Mouse (Mus musculus): ENCODE data around the gene Rpf1.

Gene Rpf1

DNA sequence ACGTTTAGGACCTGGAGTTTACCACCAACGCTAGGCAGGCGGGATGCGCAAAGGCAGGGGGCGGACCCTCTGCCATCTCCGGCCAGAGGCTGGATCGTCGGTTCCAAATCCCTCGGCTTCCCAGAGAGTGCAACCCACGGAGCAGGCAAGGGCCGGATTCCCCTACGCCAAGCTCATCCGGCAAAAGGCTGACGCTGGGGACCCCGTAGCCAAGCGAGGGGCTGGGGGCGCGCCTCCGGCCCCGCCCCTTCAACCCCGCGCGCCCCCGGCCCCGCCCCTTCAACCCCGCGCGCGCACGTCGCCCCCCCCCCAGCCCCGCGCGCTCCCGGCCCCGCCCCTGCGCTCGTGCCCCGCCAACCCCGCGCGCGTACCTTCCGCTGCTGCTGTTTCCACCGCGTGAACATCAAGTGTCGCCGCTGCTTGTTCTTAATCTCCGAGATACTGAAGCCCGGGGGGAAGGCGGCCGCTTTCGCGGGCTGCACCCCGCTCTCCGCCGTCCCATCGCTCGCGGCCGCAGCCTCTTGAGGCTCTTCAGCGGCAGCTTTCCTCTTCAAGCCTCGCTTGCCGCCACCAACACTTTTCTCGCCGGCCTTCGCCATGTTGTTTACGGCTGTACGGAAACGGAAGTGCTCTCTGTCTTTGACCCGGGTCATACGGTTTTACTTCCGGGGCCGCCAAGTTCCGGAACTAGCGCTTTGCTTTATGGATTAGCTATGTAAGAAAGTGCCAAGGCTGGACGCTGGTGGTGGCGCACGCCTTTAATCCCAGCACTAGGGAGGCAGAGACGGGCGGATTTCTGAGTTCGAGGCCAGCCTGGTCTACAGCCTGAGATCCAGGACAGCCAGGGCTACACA lies at the start of gene Rpf1:
Gene Rpf1 (minus strand): TSS at position 632 of the 854 bp plus-strand sequence.
- DNase-seq: peak; percentile 83

DNA sequence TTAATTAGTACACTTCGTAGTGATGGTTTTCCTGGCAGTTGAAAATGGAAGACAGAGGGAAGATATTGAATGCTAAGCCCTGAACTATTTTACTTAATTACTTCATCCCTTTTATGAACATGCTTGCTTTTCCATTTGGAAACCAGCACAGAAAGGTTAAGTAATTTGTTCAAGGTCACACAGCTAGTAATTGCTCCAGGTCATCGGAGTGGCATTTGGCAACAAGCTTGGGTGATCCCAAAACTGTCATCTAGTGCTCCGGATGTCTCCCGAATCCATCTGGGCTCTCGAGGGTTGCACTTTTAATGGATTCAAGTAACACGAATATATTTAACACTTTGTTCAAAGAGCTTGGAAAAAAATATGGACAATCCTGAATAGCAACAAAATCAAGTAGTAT lies 49.7 kb upstream of the Rpf1 start:
- DNase-seq: no peak

DNA sequence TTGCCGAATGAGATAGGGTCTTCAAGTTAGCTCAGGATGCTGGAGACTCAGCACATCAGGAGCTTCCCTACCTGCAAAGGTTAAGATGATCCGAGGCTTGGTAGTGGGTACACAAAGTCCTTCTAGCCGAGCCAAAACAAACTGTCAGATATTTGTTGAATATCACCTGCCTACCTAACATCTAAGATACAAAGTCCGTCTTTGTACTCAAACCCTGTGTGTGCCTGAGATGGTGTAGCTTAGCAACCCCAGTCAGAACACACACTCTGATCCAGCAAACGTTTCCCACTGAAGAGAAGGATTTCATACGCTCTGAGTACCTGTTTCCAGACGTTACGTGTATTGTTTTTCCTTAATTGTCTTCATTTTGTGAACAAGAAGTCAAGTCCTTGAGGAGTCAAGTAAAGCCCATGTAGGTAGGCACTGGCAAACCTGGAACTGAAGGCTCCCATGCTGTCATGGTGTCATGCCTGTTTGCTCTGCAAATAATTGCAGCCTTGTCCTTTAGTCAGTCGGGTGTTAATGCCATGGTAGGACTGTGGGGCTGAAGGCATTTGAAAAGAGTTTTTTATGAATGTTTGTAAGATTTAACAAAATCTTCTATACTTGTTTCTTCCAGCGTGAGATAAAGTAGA lies 49.0 kb upstream of the Rpf1 start, which contains the start of gene Uox:
Gene Uox (plus strand): TSS at position 279 of the 635 bp plus-strand sequence.
- DNase-seq: no peak

DNA sequence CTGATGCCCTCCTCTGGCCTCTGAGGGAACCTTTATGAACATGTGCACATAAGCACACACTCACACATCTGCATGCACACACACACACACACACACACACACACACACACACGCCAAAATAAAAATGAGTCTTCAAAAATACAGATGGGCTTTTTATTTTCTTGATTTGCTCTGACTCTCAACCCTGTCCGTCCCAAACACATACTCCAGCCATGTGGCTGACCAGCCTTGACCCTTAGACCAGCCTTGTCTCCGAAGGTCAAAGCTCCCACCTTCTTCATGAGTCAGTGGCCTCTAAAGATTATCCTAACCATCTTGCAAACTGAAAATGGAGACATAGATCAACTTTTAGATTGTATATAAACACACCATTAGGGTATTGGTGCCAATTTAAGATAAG lies 48.4 kb upstream of the Rpf1 start:
- DNase-seq: no peak

DNA sequence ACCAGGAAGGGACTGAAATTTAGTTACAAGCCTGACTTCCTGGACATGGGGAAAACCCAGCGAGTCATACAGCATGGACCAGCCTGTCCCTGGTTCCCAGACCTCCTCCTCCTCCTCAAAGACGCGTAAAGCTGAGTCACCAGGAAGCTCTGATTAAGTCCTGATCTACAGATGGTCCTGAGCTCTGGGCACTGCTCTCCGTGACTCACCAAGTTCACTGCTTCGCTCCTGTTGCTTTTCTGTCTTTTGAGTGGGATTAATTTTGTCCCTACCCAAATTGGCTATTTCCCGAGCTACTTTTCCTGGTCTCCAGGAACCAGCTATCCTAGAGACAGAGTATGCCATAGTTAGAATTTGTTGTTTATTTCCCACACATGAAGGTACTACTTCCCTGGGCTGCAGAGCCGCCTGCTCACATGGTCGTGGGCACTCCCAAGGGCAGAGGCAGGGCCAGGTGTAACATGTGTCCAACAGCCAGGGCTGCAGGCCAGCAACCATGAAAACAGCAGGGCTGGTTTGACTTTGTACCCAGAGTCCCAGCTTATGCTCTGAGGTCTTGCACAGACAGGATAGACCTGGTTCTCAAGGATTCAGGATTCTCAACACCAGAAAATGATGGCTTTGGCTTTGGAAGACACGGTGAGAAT lies 46.8 kb upstream of the Rpf1 start:
- no peak for DNase-seq

- DNase-seq: no peak
Measured at GRCm38 (mm10) chr3:146567366-146567765, 46.1 kb upstream of the Rpf1 start.

DNA sequence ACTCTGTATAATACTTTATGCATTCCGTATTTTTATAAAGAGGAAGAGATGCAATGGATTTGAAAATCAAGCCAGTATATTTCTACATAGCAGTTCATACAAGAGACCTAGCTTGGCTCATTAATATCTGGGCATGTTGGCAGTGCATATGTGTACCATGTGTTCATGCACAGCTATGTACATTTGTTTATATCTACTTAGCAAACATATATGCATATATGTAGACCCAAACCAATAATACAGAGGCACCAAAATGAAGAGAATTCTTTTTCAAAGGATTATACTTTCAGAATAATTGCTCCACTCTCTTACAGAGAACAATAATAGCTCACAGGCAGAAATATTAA lies 43.8 kb upstream of the Rpf1 start:
- DNase-seq: no peak

GRCm38 (mm10) chr3:146564268-146565064 lies 43.2 kb upstream of the Rpf1 start:
- DNase-seq: peak; percentile 97

DNA sequence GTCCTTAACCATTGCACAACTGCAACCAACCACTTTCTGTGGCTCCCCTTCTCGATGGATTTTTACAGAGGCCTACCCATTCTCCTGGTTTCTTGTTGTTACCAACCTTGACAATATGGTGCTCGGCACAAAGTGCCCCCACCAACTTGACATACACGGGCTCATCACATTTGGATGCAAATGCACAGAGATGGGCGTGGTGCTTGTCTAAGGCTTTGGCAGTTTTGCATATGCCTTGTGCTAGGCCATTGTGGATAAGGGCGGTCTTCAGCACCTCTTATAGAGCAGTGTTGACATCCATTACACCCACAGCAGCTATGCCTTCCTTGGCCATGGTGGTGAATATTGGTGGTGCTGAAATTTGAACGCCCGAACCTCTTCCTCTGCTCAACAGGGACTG lies 41.7 kb upstream of the Rpf1 start:
- no peak for DNase-seq

GRCm38 (mm10) chr3:146557507-146557906 lies 36.3 kb upstream of the Rpf1 start:
- no peak for DNase-seq

GRCm38 (mm10) chr3:146556567-146556966 lies 35.3 kb upstream of the Rpf1 start:
- DNase-seq: no peak

GRCm38 (mm10) chr3:146554816-146555215 lies 33.6 kb upstream of the Rpf1 start:
- DNase-seq: no peak

DNA sequence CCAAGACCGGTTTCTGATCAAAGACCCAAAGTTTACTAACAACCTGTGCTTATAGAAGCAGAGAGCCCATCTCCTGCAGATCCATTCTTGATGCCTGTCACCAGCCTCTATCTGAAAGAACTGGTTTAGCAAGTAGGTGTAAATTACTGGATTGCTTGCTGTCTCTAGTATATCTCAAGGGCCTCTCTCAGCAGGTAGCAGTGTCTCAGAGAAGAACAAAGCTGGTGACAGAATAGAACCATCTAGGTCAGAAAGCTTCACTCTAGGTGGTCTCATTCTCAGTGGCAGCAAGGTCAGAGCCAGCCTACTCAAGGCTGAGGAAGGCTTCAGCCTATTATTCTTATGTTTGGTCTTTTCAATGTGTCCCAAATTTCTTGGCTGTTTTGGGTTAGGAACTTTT lies 22.4 kb upstream of the Rpf1 start:
- DNase-seq: no peak

DNA sequence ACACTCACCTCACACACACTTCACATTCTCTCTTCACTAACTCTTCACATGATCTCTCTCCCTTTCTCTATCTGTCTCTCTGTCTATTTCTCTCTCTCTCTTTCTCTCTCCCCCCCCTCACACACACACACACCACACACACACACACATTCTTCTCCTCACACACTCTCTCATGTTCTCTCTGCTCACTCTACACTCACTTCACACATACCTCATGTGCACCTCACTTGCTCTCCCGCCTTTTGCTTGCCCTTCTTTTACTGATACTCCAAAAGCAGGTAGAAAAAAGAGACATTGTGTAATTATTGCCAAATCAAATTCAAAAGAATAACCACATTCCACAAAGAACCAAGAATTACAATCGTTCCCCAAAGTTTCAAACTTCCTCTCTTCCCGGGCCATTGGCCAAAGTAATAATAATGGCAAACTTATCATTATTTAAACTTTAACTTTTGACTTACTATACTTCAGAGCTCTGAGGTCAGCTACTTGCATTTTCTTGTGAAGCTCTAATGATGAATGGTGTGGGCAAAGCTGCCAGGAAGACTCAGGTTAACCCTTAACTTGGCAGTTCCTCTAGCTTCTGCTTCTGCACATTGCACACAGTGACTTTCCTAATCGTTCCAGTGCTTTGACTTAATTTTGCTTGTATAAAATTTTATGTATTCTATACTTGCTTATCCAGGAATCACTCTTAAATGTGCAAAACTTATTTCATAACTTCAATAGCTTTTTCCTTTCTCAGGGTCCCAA lies 19.5 kb upstream of the Rpf1 start:
- no peak for DNase-seq

- no peak for DNase-seq
Measured at GRCm38 (mm10) chr3:146534986-146535385, 13.8 kb upstream of the Rpf1 start.

DNA sequence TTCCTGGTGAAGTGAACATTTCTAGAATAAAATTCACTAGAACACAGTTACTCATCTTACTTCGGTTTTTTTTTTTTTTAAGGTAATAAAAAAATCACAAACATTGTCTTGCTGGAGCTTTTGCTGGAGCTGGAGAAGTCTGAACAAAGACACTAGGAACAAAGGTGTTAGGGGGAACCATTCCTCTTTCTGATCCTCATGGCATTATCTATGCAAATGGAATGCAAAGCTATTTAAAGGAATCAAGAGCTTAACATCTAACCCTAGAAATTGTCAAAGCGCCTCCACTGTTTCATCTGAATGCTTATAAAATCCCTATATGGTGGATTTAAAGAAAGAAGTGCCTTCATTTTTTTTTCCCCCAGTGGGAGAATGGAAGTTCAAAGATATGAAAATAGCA lies 7.1 kb upstream of the Rpf1 start:
- DNase-seq: no peak

DNA sequence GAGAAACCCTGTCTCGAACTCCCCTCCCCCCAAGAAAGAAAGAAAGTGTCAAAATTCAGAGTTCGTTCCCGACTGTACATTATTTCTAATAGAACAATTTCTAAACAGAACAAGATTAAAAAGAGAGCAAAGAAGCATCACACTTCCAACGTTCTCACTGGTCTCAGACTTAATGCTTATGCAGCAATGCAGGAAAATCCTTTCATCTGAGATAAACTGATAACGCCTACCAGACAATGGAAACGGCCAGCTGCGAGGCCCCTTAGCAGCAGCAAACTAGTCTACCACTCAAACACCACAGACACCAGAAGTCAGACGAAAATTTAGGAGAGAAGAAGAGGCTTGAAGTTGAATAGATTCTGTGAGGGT lies 407 bp upstream of the Rpf1 start:
- DNase-seq: no peak

- no peak for DNase-seq
Measured at GRCm38 (mm10) chr3:146520226-146520797, 917 bp downstream of the Rpf1 start.

- DNase-seq: no peak
Measured at GRCm38 (mm10) chr3:146506711-146507110, 14.5 kb downstream of the Rpf1 start.

- no peak for DNase-seq
Measured at GRCm38 (mm10) chr3:146501601-146502123, 19.6 kb downstream of the Rpf1 start.

DNA sequence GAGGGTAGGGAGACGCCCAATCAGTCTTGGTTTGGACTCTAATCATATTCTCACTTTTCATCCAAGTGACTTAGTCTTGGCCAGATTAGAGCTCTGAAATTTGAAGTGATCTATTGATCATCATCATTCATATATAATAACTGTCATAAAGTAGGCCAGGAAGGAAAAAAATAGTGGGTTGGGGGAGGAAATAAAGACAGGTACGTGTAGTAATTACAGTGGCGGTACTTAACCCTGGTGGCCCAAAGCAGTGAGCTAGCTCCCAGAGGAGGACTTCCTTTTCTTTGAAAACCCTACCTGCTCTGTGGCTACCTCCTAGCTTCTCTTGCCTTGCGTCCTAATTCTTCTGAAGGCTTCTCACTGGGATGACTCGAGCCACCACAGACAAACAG lies 20.4 kb downstream of the Rpf1 start:
- no peak for DNase-seq
